Mouse (Mus musculus) adrenal gland, postnatal 14 days (tissue): ENCODE data around the gene Sec14l5. TPM values are rescaled to one million over a fixed set of nuclear protein-coding genes. Genes with fewer than 3 reads are reported as not detected.
A peak's percentile ranks its signal among the peaks of the same experiment; 100 is the strongest.

ENCODE experiments used
- DNase-seq: peaks from one replicate; pipeline ENCODE4 v3.0.0; 2021; ENCODE audit warnings: mixed read lengths
- total RNA-seq: library from RNA; stranded (reverse); gene quantifications from 2 replicates; pipeline ENCODE4 v1.2.3, GENCODE M21; 2021

Sec14l5 gene
- total RNA-seq, 1 experiment from 2014 or later = 0.07 TPM

DNA sequence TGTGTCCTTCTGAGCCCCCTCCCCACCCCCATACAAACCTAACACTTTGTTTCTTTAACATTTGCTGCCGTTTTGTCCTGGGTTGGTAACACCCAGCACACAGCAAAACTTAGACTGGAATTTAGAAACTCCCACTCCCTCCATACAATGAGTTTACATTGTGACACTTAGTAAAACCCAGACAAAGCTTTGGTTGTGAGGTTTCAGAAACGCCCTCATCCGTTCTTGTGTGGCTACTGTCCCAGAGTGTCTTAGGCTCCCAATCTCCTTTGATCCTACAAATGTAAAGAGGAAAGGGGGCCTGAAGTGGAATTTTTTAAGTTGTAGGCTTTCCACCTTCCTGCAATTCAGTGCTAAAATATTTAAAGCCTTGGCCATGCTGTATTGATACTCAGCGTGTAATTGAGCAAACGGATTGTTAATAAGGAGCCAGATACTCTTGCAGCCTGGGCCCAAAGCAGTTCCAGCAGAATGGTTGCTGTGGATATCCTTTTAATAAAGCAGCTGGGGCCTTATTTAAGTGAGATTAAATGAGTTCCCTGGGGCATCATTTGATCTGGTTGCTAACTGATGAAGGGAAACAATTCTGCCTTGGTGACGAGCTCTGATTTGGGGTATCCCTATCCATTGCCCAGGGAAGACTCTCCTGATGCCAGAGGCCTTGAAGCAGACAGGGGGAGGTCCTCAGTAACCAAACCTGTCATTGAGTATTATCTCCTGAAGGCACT, 6.6 kb downstream of the Sec14l5 start:
- DNase-seq = no peak

DNA sequence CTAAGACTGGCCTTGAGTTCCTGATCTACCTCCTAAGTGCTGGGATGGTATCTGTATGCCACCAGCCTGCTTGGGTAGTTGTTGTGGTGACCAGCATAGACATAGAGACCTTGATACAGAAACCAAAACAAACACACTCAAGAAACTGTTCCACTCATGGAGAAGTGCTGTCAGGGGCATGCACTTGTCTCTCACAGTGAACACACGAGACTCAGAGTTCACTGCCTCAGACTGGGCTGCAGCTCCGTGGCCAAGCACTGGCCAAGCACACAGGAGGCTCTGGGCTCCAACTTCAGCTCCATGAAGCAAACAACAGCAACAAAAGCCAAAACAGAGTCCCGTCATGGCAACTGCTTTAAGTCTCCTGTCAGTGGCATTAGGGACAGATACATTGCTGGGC, 8.1 kb downstream of the Sec14l5 start:
- no peak for DNase-seq

DNA sequence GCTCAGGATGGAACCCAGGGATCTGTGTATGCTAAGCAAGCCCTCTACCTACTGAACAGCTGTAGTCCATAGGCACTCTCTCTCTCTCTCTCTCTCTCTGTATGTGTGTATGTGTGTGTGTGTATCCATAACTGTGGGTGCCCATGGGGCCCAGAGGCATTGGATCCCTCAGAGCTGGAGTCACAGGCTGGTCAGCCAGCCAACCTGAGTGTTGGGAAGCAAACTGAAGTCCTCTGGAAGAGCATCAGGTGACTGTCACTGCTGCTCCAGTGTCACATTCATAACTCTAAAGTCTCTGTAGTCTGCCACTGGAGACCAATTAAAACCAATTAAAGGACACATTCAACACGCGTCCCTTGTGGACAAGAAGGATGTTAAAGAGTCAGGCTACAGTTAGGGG, 9.6 kb downstream of the Sec14l5 start:
- no peak for DNase-seq

DNA sequence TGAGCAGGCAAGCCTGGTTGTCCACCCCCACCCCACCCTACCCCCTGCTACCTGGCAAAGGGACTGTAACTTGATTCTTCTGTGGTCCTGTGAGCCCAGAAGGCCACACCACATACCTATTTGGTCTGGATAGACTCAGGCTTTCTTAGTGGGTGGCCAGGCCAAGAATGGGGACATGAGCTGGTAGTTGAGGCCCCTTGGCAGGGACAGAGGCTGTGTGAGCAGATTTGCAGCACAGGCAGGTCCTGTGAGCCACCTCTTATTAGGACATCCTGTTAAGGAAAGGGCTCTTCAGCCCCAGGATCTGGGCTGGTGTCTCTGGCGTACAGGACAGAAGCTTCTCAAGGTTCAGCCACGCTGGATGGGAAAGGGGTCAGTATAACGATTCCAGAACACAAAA, 10.2 kb downstream of the Sec14l5 start:
- no peak for DNase-seq

DNA sequence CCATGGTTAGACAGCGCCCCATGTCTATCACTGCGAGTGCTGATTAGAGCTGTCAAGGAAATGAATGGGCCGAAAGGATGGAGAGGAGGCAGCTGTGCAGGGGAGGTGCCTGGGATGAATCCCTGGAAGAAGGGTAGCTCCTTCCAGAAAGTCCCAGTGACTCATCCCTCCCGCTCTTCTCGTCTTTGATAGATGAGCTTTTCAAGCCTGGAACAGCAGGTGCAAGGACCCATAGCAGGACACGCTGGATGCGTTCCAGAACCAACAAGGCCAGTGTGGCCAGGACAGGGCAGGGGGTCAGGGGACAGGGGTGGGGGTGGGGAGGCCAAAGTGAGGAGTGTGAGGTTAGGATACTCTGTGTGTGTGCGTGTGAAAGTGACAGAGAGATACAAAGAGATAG, 12.3 kb downstream of the Sec14l5 start:
- peak; percentile 27 for DNase-seq

DNA sequence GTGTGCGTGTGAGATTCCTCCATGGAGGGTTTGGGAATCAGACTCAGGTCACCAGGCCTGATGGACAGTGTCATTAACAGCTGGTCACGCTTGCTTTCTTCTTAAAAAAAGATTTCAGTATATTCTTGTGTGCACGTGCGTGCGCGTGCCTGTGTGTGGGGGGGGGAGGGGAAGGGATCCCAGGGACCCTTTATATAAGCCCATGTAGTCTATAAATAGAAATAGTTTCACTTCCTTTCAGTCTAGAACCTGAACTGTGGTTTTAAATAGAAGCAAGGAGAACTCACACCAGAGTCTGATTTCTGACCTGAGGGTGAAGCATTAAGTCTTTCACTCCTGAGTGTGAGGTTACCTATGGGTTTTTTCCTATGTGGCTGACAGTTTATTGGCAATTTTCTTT, 17.4 kb downstream of the Sec14l5 start:
- DNase-seq = no peak

DNA sequence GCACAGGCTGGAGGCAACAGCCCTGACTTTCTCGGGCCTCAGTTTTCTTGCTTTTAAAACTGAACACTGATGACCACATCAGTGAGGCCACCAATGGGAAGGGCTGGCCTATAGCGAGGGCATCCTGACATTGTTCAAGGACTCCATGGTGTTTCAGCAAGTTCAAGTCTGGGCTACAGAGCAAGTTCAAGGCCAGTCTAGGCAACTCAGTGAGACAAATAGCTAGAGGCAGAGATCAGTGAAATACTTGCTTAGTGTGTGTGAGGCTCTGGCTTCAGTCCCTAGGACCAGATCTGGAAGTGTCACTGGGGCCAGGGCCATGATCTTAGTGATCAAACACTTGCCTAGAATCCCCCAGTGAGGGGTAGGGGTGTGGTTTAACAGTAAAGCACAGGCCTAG, 21.1 kb downstream of the Sec14l5 start:
- peak; percentile 19 for DNase-seq

DNA sequence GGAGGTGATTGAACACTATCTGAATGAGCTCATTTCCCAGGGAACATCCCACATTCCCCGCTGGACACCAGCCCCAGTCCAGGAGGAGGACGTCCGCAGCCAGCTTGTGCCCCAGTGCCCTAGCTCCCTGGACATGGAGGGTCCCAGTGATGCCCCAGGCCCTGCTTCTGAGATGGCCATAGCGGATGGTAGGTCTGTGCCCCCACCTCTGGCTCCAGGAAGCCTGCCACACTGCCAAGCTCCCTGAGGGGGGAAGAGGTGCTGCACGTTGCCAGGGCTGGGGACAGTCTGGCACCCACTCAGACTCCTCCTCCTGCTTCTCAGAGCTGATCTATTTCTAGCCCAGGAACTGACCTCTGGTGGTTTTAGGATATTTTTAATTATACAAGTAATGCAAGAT, 21.9 kb downstream of the Sec14l5 start:
- DNase-seq = peak; percentile 40

DNA sequence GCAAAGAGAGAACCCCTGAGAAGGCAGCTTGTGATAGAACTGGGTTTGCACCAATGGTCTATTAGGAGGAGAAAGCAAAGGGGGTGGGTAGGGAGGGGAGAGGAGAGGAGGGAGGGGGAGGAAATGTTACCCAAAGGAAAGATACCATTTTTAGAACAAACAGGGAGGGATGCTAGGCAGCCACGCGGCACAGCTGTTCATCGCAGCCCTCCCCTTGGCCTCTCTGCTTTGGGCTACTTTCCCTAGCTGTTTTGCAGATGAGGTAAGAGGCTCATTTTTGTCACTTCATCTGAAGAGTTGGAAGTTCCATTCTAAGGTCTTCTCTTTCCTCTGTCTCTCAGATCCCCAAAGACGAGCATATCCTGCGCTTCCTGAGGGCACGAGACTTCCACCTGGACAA, 25.7 kb downstream of the Sec14l5 start:
- DNase-seq = no peak

DNA sequence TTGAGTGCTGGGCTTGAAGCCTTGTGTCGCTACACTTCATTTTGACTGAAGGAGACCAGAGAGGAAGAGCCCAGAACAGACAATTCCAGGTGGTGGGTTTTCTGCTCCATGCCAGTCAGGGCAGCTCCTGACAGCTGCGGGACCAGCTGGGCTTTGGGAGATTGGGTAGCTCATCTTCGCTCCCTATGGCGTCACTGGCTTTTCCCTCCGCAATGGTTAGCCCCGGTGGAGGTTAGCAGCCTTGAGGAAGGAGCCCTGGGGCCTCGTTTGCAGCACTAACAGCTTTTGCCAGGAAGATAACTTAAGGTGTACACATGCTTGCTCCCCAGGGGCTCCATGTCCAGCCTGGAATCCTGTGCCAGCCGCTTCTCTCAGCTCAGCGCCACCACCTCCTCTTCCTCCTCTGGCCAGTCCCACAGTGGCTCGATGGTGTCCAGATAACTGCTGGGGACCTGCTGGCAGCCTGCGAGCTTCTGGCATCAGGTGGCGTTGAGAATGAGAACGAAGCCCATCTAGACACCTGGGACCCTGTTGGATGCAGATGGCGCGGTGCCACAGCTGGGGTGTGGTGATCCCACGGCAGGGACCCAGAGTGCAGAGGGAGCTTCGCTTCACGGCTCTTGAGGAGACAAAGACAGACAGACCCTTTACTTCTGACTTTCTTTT, 36.5 kb downstream of the Sec14l5 start:
- DNase-seq = no peak

DNA sequence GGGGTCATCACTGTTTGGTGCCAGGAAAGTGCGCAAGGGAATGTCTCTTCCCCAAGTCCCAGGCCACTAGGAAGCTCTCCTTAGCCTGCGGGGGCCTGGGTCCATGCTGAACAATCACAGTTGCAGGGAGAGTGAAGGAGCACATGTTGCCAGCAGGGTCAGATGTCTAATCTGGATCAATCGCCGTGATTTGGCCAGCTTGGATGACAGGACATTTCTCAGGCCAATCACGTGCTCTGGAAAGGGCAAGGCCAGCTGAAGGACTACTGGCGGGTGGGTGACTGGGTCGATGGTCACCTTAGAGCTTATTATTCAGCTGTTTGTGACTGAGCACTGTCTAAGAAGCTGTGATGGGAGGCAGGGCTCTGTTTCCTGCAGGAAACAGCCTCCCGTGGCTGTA, 37.2 kb downstream of the Sec14l5 start:
- DNase-seq = peak; percentile 77

DNA sequence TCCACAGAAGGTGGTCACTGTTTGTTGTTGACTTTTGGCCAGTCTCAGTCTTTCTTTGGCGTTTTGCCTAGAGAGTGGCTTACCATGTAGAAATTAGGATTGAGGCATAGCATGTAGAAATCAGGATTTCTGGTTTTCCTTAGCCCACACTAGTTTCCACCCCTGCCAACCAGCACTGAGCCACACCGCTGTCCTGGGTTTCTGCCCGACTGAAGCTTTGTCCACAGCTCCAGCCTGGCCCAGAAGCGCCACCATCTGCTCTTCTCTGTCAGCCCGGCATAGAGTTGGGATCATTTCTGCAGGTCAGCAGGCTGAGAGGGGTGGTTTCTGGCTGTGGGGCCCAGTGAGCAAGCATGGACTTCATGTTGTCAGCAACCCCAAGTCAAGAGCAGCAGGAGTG, 38.0 kb downstream of the Sec14l5 start:
- DNase-seq = peak; percentile 35

DNA sequence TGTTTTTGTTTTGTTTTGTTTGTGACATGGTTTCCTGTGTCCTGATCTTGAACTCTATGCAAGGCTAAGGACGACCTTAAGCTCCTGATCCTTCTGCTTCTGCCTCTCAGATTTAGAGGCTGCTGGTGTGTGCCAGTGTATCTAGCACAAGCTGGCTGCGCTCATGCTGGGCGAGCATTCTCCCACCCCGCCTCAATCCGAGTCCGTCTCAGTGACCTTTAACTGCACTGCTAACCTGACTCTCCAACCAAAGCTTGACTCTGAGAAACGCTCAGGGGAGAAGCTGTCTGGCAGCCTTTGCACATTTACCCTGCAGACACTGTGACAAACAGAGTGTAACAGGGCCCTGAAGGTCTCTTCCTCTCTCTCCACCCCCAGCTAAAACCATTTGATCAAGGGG, 38.8 kb downstream of the Sec14l5 start:
- DNase-seq = peak; percentile 45

DNA sequence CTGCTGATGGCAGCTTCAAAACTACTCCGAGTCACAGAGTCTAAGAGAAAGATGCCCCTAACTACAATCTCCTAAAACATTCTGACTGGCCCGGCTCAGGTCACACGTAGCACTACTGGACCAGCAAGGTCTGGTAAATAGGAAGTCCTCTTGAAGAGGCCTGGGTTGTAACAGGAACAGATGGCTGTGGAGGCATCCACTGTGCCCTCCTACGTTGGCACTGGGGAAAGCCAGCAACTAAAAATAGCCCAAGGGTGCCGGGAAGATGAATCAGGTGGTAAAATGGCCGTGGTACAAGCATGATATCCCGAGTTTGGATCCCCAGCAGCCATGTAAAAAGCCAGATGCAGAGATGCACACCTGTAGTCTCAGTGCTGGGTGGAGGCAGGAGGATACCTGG, 39.3 kb downstream of the Sec14l5 start:
- DNase-seq = peak; percentile 40

DNA sequence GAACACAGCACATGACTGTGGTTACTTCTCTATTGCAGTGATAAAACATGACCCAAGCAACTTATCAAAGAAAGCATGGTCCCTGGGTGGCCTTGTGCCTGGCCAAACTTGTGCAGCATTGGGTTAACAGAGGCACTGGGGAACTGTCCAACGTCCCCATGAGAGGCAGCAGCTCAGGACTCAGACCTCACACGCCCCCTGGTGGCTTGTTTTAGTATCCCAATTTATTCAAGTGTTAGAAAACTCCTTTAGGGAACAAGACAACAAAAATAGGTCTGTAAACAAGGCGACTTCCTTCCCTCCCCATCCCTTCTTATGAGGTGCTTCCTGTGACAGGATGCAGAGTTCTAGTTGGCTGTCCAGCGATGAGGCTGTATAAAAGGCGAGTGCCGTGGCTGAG, 48.2 kb downstream of the Sec14l5 start:
- peak; percentile 87 for DNase-seq

DNA sequence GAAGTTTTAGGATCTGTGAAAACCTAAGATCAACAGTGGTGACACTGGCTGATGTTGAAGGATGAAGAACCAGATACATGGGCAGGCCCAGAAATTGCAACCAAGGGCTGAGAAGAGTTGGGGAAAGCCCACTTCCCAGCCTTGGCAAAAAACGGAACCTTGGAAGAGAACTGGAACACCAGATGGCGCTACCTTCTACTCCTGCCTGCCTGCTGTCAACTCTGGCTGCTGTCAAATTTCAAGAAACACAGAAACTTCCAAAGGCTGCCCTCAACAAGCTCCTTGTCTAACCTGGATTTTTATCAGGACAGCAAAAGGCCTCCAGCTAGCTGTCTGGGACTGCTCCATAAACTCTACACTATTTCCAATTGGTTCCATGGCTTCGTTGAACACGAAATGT, 55.8 kb downstream of the Sec14l5 start:
- peak; percentile 65 for DNase-seq

DNA sequence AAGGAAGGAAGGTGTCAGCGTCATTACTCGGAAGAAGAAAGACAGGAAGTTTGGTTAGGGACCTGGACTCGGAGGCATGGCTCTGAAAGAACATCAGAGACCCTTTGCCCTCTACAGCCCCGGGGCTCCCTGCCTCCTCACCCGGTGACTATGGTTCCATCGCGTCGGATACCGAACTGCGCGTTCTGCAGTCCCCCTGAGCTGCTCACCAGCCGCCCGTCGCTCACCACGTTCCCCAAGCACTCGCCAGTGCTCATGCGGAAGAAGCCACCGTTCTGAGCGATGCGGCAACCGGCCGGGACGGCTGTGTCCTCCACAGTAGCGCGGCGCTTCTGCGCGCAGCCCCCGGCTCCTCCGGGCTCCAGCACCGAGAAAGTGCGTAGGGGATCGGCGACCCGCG, 56.3 kb downstream of the Sec14l5 start:
- DNase-seq = peak; percentile 33

DNA sequence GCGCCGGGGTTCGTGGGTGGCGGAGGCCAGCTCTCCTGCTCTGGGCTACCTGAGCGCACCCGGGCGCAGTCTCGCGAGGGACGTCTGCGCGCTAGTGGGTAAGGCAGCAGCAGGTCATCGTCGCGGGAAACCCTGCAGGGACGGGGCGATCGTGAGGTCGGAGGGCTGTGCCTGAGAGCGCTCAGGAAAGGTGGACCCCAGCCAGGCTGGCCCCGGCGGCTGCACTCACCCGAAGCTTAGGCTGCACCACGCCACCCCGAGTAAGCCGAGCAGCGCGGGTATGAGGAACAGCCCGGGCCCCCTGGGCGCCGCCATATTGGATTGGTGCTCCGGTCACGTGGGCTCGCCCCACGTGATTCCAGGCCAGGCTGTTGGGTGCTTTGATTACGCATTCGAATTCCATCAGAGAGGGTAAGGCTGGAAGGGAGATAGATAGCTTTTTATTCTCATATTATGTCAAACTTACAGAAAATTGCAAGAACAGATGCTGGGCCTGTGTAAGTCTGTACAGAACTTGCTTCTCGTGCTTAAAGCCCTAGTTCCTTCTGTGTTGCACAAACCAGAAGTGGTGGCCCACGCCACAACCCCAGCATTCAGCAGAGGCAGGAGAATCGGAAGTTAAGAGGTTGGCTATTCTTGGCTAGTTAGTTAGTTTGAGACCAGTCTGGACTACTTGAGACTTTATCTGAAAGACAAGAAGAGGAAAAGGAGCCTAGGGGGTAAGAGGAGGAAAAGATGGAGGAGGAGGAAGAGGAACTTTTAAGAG, 56.9 kb downstream of the Sec14l5 start, which contains the start of gene Nagpa:
Gene Nagpa, minus strand, starts transcription at position 345 of the 766 bp plus-strand sequence.
- DNase-seq = peak; percentile 90

DNA sequence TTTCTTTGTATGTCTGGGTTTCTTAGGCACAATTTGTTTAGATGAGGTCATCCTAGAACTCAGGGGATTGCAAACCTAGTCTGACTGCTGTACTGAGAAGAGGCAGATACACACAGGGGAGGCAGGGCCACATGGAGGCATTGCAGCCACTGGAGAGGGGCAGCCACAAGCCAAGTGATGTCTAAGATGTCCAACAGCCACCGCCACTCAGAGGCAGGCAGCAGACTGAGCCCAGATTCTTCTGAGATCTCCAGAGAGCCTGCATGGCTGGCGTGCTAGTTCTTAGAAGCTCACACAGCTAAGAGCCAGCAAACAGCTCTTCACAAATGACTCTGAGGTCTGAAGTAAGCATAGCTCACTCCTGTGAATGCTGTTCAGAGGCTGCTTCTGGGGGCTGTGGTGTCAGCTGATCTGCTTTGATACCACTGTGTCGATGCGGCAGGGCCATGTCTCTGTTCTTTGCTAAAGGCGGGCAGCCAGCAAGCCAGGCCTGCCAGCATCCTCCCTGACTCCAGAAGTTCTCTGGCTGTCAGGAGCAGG, 58.6 kb downstream of the Sec14l5 start:
- DNase-seq = no peak

DNA sequence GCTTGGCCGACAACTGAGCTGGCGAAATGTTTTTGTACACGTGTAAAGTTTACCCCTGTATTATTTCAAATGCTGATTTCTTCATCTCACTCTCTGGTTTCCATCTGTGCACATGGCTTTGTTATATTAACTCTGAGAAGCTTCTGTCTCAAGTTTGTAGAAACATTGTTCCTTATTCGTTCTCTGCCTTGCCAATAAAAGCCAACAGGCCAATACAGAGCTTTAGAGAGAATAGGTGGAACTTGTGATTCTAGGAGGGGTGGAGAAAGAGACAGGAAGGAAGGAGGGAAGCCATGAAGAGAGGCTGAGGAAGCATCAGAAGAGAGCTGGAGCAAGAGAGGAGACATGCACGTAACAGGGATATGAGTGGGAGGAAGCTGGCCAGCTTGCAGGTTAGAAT, 59.1 kb downstream of the Sec14l5 start:
- no peak for DNase-seq

DNA sequence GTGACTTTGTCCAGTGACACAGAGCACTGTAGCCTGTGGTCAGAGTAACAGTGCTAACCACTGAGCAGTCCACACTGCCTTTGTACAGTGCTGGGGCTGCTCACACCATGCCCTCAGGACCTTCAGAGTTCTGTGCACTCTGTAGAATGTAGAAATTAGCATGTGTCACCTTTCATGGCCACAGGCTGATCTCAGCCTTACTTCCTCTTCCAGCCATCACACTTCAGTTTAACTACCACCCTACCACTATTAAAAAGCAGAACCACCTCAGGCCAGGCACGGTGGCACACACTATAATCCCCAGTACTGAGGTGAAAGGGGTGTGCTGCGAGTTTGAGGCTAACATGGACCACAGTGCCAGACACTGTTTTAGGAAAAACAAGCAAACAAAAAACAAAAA, 63.5 kb downstream of the Sec14l5 start:
- no peak for DNase-seq

DNA sequence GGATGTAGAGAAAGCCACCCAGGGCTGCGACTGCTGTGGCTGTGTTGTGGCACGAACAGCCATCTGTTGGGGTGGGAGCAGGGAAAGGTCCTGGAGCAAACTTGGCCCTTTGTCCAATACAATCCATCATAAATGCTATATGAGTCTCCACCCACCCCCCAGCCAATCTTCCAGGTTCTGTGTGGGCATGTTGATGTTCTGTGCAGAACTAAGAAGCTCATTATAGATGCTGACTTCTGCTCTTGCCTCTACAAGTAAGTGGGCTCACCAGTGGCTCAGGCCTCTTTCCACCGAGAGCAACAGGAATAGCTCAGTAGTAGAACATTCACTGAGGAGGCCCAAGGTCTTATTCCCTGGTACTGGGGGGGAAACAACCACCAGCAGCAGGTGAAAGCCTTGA, 65.2 kb downstream of the Sec14l5 start:
- no peak for DNase-seq

DNA sequence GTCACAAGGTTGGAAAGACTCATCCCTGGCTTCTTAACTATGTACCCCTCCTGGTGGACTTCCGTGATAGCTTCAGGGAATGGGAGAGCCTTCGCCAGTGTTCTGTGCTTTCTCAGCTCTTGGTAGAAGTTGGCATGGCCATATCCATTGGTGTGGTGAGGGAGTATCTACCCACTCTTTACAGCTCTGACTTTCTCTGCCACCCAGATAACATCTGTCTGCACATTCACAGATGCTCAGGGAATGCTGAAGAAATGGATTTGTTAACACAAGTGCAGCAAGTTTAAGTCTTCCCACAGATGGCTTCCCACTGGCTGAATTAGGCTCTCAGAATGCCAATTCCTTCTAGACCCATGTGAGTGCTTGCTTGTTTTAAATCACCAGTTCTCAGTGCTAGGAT, 67.2 kb downstream of the Sec14l5 start:
- DNase-seq = no peak
